Mouse (Mus musculus) G1E (cell line): ENCODE measurements around the gene Nktr.

Source experiments
- CTCF ChIP-seq: IDR thresholded peaks from 2 replicates; pipeline ENCODE4 v1.5.1; 2012; ENCODE audit warnings: low read depth, low read length, inconsistent platforms, mixed read lengths
- GATA1 ChIP-seq: IDR thresholded peaks from 2 replicates; pipeline ENCODE4 v1.6.1; 2012; ENCODE audit warnings: borderline replicate concordance, low read length, inconsistent platforms, mixed read lengths
- GATA2 ChIP-seq: IDR thresholded peaks from 2 replicates; pipeline ENCODE4 v1.6.1; 2012; ENCODE audit warnings: low read depth, low read length, inconsistent platforms, borderline replicate concordance
- POLR2AphosphoS5 ChIP-seq: IDR thresholded peaks from 2 replicates; pipeline ENCODE4 v1.6.1; 2012; ENCODE audit warnings: low read depth, low read length, inconsistent platforms; ENCODE audit not compliant: insufficient replicate concordance

- no peak for TF ChIP-seq CTCF
- no peak for TF ChIP-seq GATA2
- TF ChIP-seq GATA1 = no peak
- TF ChIP-seq POLR2AphosphoS5 = no peak
Observed at GRCm38 (mm10) chr9:121759091-121760081, 40.4 kb downstream of the Nktr start, which contains the start of gene Zfp651.
